Mouse (Mus musculus): ENCODE measurements around the gene Frk.

GRCm38 (mm10) chr10:34618490-34618889, 135.3 kb downstream of the Frk start:
- TF ChIP-seq CTCF (IDR thresholded peaks at IDR 0.05; ENCODE audit: control insufficient read depth, insufficient read depth, low read length) (no peak), POLR2A (IDR thresholded peaks at IDR 0.05; ENCODE audit: borderline replicate concordance, control insufficient read depth, low read depth, low read length) (no peak)

Data from bone marrow, adult 2 months (tissue).